Mouse (Mus musculus) layer of hippocampus, adult 18-20 months (tissue): ENCODE data around the gene Cmah. TPM values are rescaled to one million over a fixed set of nuclear protein-coding genes. Genes with fewer than 3 reads are reported as not detected.

Experiments
- DNase-seq, 2 experiments: peaks; one replicate each; pipeline ENCODE4 v3.0.0; 2022; ENCODE audit warnings: low spot score in 2 of 2
- total RNA-seq, 2 experiments: library from RNA; stranded (reverse); gene quantifications; 2 replicates each; pipeline ENCODE4 v1.2.3; 2021

The Cmah gene
- total RNA-seq, 2 experiments from 2014 or later = 0.42 to 0.79 TPM

GRCm38 (mm10) chr13:24415506-24416206 is 88.5 kb downstream of the Cmah start:
- DNase-seq = no peak

- DNase-seq = no peak
These were observed 89.2 kb downstream of the Cmah start for GRCm38 (mm10) chr13:24416409-24416808.

- no peak for DNase-seq
These were observed 90.8 kb downstream of the Cmah start for GRCm38 (mm10) chr13:24418024-24418423.

- DNase-seq = no peak
These were observed 91.6 kb downstream of the Cmah start for GRCm38 (mm10) chr13:24418814-24419213.

GRCm38 (mm10) chr13:24419560-24420250 is 92.5 kb downstream of the Cmah start:
- no peak for DNase-seq

- no peak for DNase-seq
These were observed 94.8 kb downstream of the Cmah start for GRCm38 (mm10) chr13:24421987-24422386.

GRCm38 (mm10) chr13:24430215-24430614 is 103.0 kb downstream of the Cmah start:
- DNase-seq = no peak

GRCm38 (mm10) chr13:24431593-24431992 is 104.4 kb downstream of the Cmah start:
- DNase-seq = no peak

- DNase-seq = no peak
These were observed 115.1 kb downstream of the Cmah start for GRCm38 (mm10) chr13:24442272-24442671.

- no peak for DNase-seq
These were observed 116.7 kb downstream of the Cmah start for GRCm38 (mm10) chr13:24443763-24444347.

- DNase-seq = no peak
These were observed 117.5 kb downstream of the Cmah start for GRCm38 (mm10) chr13:24444709-24445108.

GRCm38 (mm10) chr13:24445166-24445565 is 118.0 kb downstream of the Cmah start:
- DNase-seq = no peak

- DNase-seq = no peak
These were observed 118.9 kb downstream of the Cmah start for GRCm38 (mm10) chr13:24446081-24446480.

GRCm38 (mm10) chr13:24447043-24447442 is 119.8 kb downstream of the Cmah start:
- DNase-seq = no peak

GRCm38 (mm10) chr13:24448578-24448977 is 121.4 kb downstream of the Cmah start:
- no peak for DNase-seq

- DNase-seq = no peak
These were observed 124.3 kb downstream of the Cmah start for GRCm38 (mm10) chr13:24451455-24451854.

GRCm38 (mm10) chr13:24453737-24454136 is 126.5 kb downstream of the Cmah start:
- DNase-seq = no peak

GRCm38 (mm10) chr13:24456385-24456784 is 129.2 kb downstream of the Cmah start:
- DNase-seq = no peak

GRCm38 (mm10) chr13:24460517-24460916 is 133.3 kb downstream of the Cmah start:
- no peak for DNase-seq

- no peak for DNase-seq
These were observed 136.6 kb downstream of the Cmah start for GRCm38 (mm10) chr13:24463767-24464166.

GRCm38 (mm10) chr13:24466027-24466426 is 138.8 kb downstream of the Cmah start:
- no peak for DNase-seq

GRCm38 (mm10) chr13:24467806-24468205 is 140.6 kb downstream of the Cmah start:
- DNase-seq = no peak
